Mouse (Mus musculus): Measurements from ENCODE around the gene Xrra1. TPM values are rescaled to one million over a fixed set of nuclear protein-coding genes. Genes with fewer than 3 reads are reported as not detected.
A peak's percentile ranks its signal among the peaks of the same experiment; 100 is the strongest.

Gene Xrra1
- polyA plus RNA-seq, 1 experiment from 2014 or later, result 1.1 TPM

DNA sequence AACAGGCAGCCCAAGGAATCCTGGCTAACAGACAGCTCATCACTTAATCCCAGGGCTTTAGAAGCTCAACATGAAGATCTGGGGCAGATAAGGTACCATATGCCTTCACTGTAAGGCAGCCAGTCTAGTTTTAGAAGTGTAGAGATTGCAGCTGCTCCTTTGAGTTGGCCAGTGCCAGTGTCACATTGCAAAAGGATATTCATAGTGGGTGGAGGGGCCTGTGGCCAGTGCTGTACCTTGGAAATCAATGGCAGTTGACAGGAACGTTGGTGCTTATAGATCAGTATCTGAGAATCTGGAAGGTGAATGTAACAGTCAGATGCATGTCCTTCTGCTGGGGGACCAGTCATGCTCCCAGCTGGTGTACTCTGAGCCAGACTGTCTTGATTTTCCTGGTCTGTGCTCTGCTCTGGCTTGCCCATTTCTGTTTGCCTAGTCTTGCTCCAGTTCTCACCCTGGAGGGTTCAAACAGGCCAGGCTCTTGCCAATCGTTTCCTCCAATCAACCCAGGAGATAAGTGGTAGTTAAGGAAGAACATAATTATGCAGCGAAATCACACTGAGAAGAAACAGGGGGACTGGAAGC is 45.6 kb downstream of the Xrra1 start:
- Histone ChIP-seq H3K27ac (no peak overlapping the region), H3K9ac (no peak overlapping the region), H3K27me3 (ENCODE audit: control insufficient read depth, insufficient read depth, low read length) (no peaks in the 10 kb centered on the region), H3K4me2 (replicated peaks) (no peak overlapping the region), H3K36me3 (replicated peaks; ENCODE audit: control insufficient read depth, insufficient read depth) (no peaks in the 10 kb centered on the region), H3K4me3 (replicated peaks; ENCODE audit: low read length) (no peak overlapping the region), H3K4me1 (replicated peaks; ENCODE audit: control insufficient read depth, insufficient read depth, low read length) (no peaks in the 10 kb centered on the region), H3K9me3 (ENCODE audit: control insufficient read depth, low read length) (no peaks in the 10 kb centered on the region)
- WGBS, result 69% methylated on average over 3 of the region's 3 CpGs
- no peak for DNase-seq (ENCODE audit: low spot score)
- ATAC-seq (ENCODE audit: low FRiP score), result no peak

DNA sequence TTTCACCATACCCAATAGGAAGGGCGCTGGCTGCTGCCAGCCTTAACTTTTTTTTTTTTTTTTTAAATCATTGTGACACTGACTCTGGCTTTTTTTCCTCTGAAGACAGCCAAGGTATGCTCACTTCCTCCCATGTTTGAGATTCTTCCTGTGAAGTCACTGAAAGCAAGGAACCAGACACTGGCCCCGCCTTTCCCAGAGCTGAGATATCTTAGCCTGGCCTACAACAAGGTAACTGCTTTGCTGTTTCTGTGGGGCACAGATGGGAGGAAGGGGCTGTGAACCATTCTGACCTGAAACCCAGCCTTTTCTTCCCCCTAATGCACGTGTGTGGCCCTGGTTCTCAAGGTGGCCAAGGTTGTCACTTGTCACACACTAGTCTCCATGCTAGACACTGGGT is 47.4 kb downstream of the Xrra1 start:
- Histone ChIP-seq H3K27me3 (ENCODE audit: control insufficient read depth, insufficient read depth, low read length) (no peaks in the 10 kb centered on the region), H3K4me1 (replicated peaks; ENCODE audit: control insufficient read depth, insufficient read depth, low read length) (no peaks in the 10 kb centered on the region), H3K4me3 (replicated peaks; ENCODE audit: low read length) (no peak overlapping the region), H3K36me3 (replicated peaks; ENCODE audit: control insufficient read depth, insufficient read depth) (no peaks in the 10 kb centered on the region), H3K9ac (no peak overlapping the region), H3K9me3 (ENCODE audit: control insufficient read depth, low read length) (no peaks in the 10 kb centered on the region), H3K4me2 (replicated peaks) (no peak overlapping the region), H3K27ac (no peak overlapping the region)
- WGBS, result 88% methylated on average over 3 of the region's 3 CpGs
- no peak for DNase-seq (ENCODE audit: low spot score)
- no peak for ATAC-seq (ENCODE audit: low FRiP score)

DNA sequence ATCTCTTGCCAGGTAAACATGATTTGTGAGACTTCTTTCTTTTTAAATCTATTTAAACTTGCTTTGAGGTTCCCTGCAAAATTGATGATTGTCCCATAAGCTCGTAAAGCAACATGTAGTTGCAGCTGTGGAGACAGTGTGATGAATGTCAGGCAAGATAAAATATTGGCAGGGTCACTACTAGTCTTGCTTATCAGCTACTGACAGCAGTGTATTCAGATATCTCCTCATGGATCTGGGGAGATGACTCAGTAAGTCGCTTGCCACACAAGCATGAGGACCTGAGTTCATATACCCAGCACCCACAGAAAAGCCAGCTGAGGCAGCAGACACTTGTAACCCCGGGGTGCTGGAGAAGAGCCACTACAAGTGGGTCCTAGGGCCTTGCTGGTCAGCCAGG is 48.5 kb downstream of the Xrra1 start:
- no peaks in the 10 kb centered on the region for H3K36me3 ChIP-seq (replicated peaks; ENCODE audit: control insufficient read depth, insufficient read depth)
- H3K9ac ChIP-seq, result no peak overlapping the region
- DNase-seq (ENCODE audit: low spot score) (no peak), ATAC-seq (ENCODE audit: low FRiP score) (no peak)
- H3K4me3 ChIP-seq (replicated peaks; ENCODE audit: low read length), result no peak overlapping the region
- 83% methylated on average over 3 of the region's 3 CpGs for WGBS
- no peak overlapping the region for H3K27ac ChIP-seq
- no peaks in the 10 kb centered on the region for H3K27me3 ChIP-seq (ENCODE audit: control insufficient read depth, insufficient read depth, low read length)
- H3K9me3 ChIP-seq (ENCODE audit: control insufficient read depth, low read length), result no peaks in the 10 kb centered on the region
- H3K4me1 ChIP-seq (replicated peaks; ENCODE audit: control insufficient read depth, insufficient read depth, low read length), result no peaks in the 10 kb centered on the region
- H3K4me2 ChIP-seq (replicated peaks), result no peak overlapping the region

DNA sequence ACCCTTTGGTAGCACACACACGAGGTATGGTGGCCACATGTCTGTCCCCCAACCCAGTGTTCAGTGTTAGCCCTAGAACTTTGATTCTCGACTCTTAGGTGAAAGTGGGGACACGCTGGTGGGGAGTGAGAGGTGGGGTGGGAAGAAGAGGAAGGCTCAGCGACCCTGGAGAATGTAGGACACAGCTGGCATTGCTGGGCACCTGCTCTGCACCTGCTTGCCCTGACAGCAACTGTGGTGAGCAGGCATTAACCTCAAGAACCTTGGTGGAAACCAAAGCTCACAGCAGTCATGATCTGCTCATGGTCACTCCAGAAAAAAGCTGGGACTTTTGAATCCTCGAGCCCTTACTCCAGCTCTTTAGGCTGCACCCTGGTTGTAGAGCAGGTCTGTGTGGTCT is 52.1 kb downstream of the Xrra1 start:
- WGBS, result 81% methylated on average over 5 of the region's 5 CpGs
- no peak overlapping the region for H3K4me2 ChIP-seq (replicated peaks)
- no peaks in the 10 kb centered on the region for H3K4me1 ChIP-seq (replicated peaks; ENCODE audit: control insufficient read depth, insufficient read depth, low read length)
- H3K9me3 ChIP-seq (ENCODE audit: control insufficient read depth, low read length), result no peaks in the 10 kb centered on the region
- H3K27ac ChIP-seq, result no peak overlapping the region
- H3K4me3 ChIP-seq (replicated peaks; ENCODE audit: low read length), result no peak overlapping the region
- H3K27me3 ChIP-seq (ENCODE audit: control insufficient read depth, insufficient read depth, low read length), result peaks cover under 1% of the 10 kb centered on the region; the same call in 1 of the 2 replicates
- H3K36me3 ChIP-seq (replicated peaks; ENCODE audit: control insufficient read depth, insufficient read depth), result no peaks in the 10 kb centered on the region
- DNase-seq (ENCODE audit: low spot score), result no peak
- ATAC-seq (ENCODE audit: low FRiP score), result no peak
- no peak overlapping the region for H3K9ac ChIP-seq

DNA sequence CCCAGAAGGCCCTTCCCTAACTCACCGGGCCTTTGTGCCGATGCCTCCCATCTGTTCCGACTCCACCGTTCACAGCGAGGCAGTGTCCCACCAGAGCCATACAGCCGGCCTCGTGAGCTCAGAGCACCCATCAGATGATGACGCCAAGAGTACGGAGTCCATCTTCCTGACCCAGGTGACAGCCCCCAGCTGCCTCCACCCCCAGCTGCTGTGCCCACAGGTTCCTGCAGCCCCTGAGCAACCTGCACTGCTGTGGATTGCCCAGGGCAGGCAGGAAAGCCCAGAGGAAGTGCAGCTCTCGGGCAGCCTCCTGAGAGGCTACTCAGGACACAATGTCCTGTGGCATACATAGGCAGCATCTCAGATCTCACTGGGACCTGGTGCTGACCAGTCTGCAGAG is 55.4 kb downstream of the Xrra1 start:
- peaks cover 13% of the 10 kb centered on the region for H3K4me1 ChIP-seq (replicated peaks; ENCODE audit: control insufficient read depth, insufficient read depth, low read length)
- H3K27ac ChIP-seq, result no peak overlapping the region
- H3K36me3 ChIP-seq (replicated peaks; ENCODE audit: control insufficient read depth, insufficient read depth), result no peaks in the 10 kb centered on the region
- no peak overlapping the region for H3K9ac ChIP-seq
- H3K27me3 ChIP-seq (ENCODE audit: control insufficient read depth, insufficient read depth, low read length), result peaks cover 5% of the 10 kb centered on the region; the same call in 1 of the 2 replicates
- no peak for ATAC-seq (ENCODE audit: low FRiP score)
- no peak for DNase-seq (ENCODE audit: low spot score)
- no peaks in the 10 kb centered on the region for H3K9me3 ChIP-seq (ENCODE audit: control insufficient read depth, low read length)
- 82% methylated on average over 10 of the region's 10 CpGs for WGBS
- H3K4me3 ChIP-seq (replicated peaks; ENCODE audit: low read length), result no peak overlapping the region
- no peak overlapping the region for H3K4me2 ChIP-seq (replicated peaks)

DNA sequence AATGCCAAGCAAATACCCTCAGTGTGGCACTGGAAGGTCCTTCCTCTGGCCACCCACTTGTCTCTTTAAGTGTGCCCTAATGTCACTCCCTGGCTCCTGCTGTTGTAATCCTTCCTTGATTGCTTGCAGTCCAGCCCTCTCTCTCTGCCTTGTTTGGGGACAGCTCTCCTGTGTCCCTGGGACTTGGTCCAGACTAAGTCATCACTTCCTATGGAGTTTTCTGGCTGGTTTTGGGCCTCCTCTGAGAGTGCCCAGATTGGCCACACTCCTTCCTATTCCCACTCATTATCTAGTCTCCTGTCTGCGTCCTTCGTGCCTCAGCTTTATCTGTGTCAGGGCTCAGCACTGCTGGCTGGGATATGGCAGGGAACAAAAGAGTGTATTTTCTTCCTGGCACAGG is 56.6 kb downstream of the Xrra1 start:
- Histone ChIP-seq H3K27ac (no peak overlapping the region), H3K4me1 (replicated peaks; ENCODE audit: control insufficient read depth, insufficient read depth, low read length) (peaks cover 13% of the 10 kb centered on the region), H3K9me3 (ENCODE audit: control insufficient read depth, low read length) (no peaks in the 10 kb centered on the region), H3K4me2 (replicated peaks) (no peak overlapping the region), H3K36me3 (replicated peaks; ENCODE audit: control insufficient read depth, insufficient read depth) (no peaks in the 10 kb centered on the region), H3K27me3 (ENCODE audit: control insufficient read depth, insufficient read depth, low read length) (peaks cover 5% of the 10 kb centered on the region; the same call in 1 of the 2 replicates), H3K9ac (no peak overlapping the region), H3K4me3 (replicated peaks; ENCODE audit: low read length) (no peak overlapping the region)
- no peak for DNase-seq (ENCODE audit: low spot score)
- WGBS, result 87% methylated on average over 2 of the region's 2 CpGs
- no peak for ATAC-seq (ENCODE audit: low FRiP score)

DNA sequence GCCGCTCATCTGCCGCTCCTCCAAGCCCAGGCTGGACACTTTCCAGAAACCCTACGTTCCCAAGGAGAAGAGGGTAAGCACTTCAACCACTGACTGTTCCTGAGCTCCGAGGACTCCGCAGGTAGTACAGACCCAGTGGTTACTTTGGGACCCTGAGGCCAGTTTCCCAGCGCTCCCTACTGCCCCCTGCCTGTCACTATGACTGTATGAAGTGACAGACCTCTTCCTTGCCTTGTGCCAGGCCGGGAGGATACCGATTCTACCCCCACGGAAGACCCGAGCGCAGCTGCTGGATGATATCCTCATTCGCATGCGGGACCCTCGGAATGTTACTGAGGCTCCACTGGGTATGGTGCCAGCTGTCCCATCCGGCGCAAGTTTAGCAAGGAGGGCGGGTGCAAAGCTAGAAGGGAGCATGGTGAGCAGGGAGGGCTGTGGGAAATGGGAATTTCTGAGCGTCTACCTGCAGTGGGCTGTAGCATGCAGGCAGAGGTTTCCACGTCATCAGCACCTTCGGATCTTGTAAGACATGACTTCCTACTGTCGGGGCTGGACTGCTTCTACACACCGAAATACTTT is 57.9 kb downstream of the Xrra1 start:
- Histone ChIP-seq H3K9ac (peak overlapping the region; percentile 10), H3K9me3 (ENCODE audit: control insufficient read depth, low read length) (no peaks in the 10 kb centered on the region), H3K4me3 (replicated peaks; ENCODE audit: low read length) (peak overlapping the region; percentile 26), H3K27ac (no peak overlapping the region), H3K4me2 (replicated peaks) (peak overlapping the region; percentile 69), H3K36me3 (replicated peaks; ENCODE audit: control insufficient read depth, insufficient read depth) (peaks cover 7% of the 10 kb centered on the region; the same call in 1 of the 2 replicates), H3K27me3 (ENCODE audit: control insufficient read depth, insufficient read depth, low read length) (peaks cover 5% of the 10 kb centered on the region; the same call in 1 of the 2 replicates), H3K4me1 (replicated peaks; ENCODE audit: control insufficient read depth, insufficient read depth, low read length) (peaks cover 13% of the 10 kb centered on the region)
- WGBS, result 6% methylated on average over 22 of the region's 22 CpGs
- peak; percentile 38 for ATAC-seq (ENCODE audit: low FRiP score)
- peak; percentile 59 for DNase-seq (ENCODE audit: low spot score)

DNA sequence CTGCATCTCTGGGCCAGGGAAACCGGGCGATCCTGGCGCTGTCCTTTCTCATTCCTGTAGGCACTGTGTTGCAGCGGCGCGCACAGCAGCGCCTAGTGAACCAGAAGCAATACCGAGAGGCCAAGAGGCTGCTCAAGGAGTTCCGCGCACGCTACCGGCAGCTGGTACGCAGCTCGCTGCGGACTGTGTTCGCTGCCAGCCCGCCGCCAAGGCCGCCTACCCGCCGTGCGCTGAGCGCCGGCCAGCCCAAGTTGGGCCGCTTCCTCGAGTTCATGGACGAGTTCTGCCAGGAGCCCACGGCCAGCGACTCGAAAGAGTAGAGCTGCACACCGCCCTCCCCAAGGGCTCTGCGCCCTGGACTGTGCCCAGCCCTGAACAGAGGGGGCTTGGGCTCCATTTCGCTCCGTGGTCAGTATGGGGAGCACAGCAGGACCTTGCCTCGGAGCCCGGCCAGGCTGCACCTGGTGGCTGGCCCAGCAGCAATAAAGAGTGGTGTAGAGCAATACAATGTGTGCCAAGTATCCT is 58.5 kb downstream of the Xrra1 start:
- H3K4me3 ChIP-seq (replicated peaks; ENCODE audit: low read length), result peak overlapping the region; percentile 26
- ATAC-seq (ENCODE audit: low FRiP score), result peak; percentile 59
- peaks cover 9% of the 10 kb centered on the region; the same call in 1 of the 2 replicates for H3K36me3 ChIP-seq (replicated peaks; ENCODE audit: control insufficient read depth, insufficient read depth)
- H3K27ac ChIP-seq, result no peak overlapping the region
- H3K4me2 ChIP-seq (replicated peaks), result peak overlapping the region; percentile 69
- 1% methylated on average over 31 of the region's 36 CpGs for WGBS
- peaks cover 5% of the 10 kb centered on the region; the same call in 1 of the 2 replicates for H3K27me3 ChIP-seq (ENCODE audit: control insufficient read depth, insufficient read depth, low read length)
- DNase-seq (ENCODE audit: low spot score), result peak; percentile 60
- H3K9ac ChIP-seq, result peak overlapping the region; percentile 10
- H3K4me1 ChIP-seq (replicated peaks; ENCODE audit: control insufficient read depth, insufficient read depth, low read length), result peaks cover 13% of the 10 kb centered on the region
- no peaks in the 10 kb centered on the region for H3K9me3 ChIP-seq (ENCODE audit: control insufficient read depth, low read length)

DNA sequence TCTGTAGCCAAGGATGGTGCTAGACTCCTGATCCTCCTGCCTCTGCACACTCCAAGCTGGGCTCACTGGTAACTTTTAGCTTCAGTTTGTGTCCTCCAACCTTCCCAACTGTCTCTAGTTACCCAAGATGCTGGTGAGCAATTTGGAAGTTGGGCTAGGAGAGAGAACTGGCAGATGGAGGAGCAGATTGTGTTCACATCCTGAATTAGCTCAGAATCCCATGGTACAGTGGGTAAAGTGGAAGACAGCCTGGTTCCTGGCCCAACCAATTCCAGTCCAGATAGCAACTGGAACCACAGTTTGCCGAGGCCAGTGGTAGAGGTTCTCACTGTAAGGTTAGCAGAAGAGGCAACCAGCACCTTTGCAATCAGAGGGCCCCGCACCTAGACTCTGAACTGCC is 60.2 kb downstream of the Xrra1 start:
- H3K36me3 ChIP-seq (replicated peaks; ENCODE audit: control insufficient read depth, insufficient read depth), result peaks cover 24% of the 10 kb centered on the region
- ATAC-seq (ENCODE audit: low FRiP score) (no peak), DNase-seq (ENCODE audit: low spot score) (no peak)
- H3K9ac ChIP-seq, result no peak overlapping the region
- 94% methylated on average over 2 of the region's 2 CpGs for WGBS
- H3K4me1 ChIP-seq (replicated peaks; ENCODE audit: control insufficient read depth, insufficient read depth, low read length), result peaks cover 13% of the 10 kb centered on the region
- H3K27ac ChIP-seq, result no peak overlapping the region
- peaks cover 5% of the 10 kb centered on the region; the same call in 1 of the 2 replicates for H3K27me3 ChIP-seq (ENCODE audit: control insufficient read depth, insufficient read depth, low read length)
- H3K4me3 ChIP-seq (replicated peaks; ENCODE audit: low read length), result no peak overlapping the region
- H3K4me2 ChIP-seq (replicated peaks), result no peak overlapping the region
- no peaks in the 10 kb centered on the region for H3K9me3 ChIP-seq (ENCODE audit: control insufficient read depth, low read length)

Measured in hindbrain, embryonic 14.5 days (tissue).